Mouse (Mus musculus) forebrain, embryonic 11.5 days (tissue): ENCODE results near the gene Khk. TPM values are rescaled to one million over a fixed set of nuclear protein-coding genes. Genes with fewer than 3 reads are reported as not detected.
A peak's percentile ranks its signal among the peaks of the same experiment; 100 is the strongest.

ENCODE experiments used
- ATAC-seq: fragments of 200-750 bp; cut with Nextera tagmentation; replicated peaks from 2 replicates; pipeline ENCODE4 v1.8.0; 2017; ENCODE audit warnings: moderate TSS enrichment; ENCODE audit not compliant: low FRiP score
- DNase-seq: peaks from one replicate; pipeline ENCODE4 v3.0.0-alpha.2; 2017; ENCODE audit warnings: low spot score
- H3K27ac ChIP-seq: fragments of 300-500 bp; sonication (generic); 2 replicates; pipeline ENCODE4 v1.5.1; 2014; ENCODE audit warnings: low read depth, low read length
- H3K27me3 ChIP-seq: fragments of 300-500 bp; sonication (generic); 2 replicates; pipeline ENCODE4 v1.6.1; 2014; ENCODE audit warnings: mild to moderate bottlenecking, low read length, mixed read lengths; ENCODE audit not compliant: control insufficient read depth, insufficient read depth
- H3K36me3 ChIP-seq: fragments of 300-500 bp; sonication (generic); 2 replicates; pipeline ENCODE4 v1.6.1; 2014; ENCODE audit warnings: mild to moderate bottlenecking, low read length, moderate library complexity, mixed read lengths; ENCODE audit not compliant: control insufficient read depth, insufficient read depth
- H3K4me1 ChIP-seq: fragments of 300-500 bp; sonication (generic); replicated peaks from 2 replicates; pipeline ENCODE4 v1.6.1; 2014; ENCODE audit warnings: low read length, mixed read lengths; ENCODE audit not compliant: control insufficient read depth, insufficient read depth
- H3K4me2 ChIP-seq: fragments of 300-500 bp; sonication (generic); 2 replicates; pipeline ENCODE4 v1.6.1; 2014; ENCODE audit warnings: low read depth, mild to moderate bottlenecking, low read length, moderate library complexity, mixed read lengths; ENCODE audit not compliant: severe bottlenecking
- H3K4me3 ChIP-seq: fragments of 300-500 bp; sonication (generic); 2 replicates; pipeline ENCODE4 v1.5.1; 2014; ENCODE audit warnings: low read depth, low read length
- H3K9ac ChIP-seq: fragments of 300-500 bp; sonication (generic); 2 replicates; pipeline ENCODE4 v1.6.1; 2014; ENCODE audit warnings: low read length
- H3K9me3 ChIP-seq: fragments of 300-500 bp; sonication (generic); 2 replicates; pipeline ENCODE4 v1.6.1; 2016; ENCODE audit warnings: low read length, mixed read lengths; ENCODE audit not compliant: control insufficient read depth
- WGBS: fragments of 180-500 bp; shearing (Covaris S2); extraction: QIAGEN DNeasy Blood & Tissue Kit; methylation state at CpG from one replicate; pipeline ENCODE4 v1.1.7; 2014; 5-methylcytosine and 5-hydroxymethylcytosine counted together
- polyA plus RNA-seq: library from polyadenylated mRNA; unstranded; fragments of >200 nt; fragmentation: Nextera tagmentation; extraction: Ambion mirVana; gene quantifications from 2 replicates; pipeline ENCODE4 v1.2.1, GENCODE M21; 2014

Khk gene
- polyA plus RNA-seq, 1 experiment from 2014 or later: 7.1 TPM

DNA sequence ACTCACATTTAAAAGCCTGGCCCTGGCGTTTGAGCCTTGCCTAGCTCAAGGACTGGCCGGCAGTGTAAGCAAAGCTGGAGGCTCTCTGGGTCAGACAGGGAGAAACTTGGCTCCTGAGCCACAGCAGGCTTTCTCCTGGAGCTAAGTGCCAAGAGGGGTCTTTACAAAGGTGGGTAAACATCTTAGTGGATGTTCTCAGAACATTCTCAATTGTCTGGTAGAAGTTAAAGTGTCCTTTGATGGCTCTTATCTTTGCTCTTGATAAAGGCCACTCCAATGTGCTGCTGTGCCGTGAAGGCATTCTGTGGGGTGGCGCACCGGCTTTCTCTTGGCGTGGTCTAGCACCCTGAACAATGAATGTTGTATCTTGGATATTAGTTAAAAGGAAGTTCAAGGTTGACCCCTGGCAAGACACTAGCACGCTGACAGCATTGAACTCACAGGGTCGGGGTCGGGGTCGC is 1.4 kb downstream of the Khk start:
- Histone ChIP-seq H3K4me3 (no peak overlapping the region), H3K27me3 (no peaks in the 10 kb centered on the region), H3K27ac (no peak overlapping the region), H3K4me1 (peaks cover 10% of the 10 kb centered on the region), H3K4me2 (peak overlapping the region; percentile 77; the same call in 1 of the 2 replicates), H3K36me3 (no peaks in the 10 kb centered on the region), H3K9ac (no peak overlapping the region), H3K9me3 (no peaks in the 10 kb centered on the region)
- 75% methylated on average over 10 of the region's 10 CpGs for WGBS
- no peak for ATAC-seq
- DNase-seq: no peak

DNA sequence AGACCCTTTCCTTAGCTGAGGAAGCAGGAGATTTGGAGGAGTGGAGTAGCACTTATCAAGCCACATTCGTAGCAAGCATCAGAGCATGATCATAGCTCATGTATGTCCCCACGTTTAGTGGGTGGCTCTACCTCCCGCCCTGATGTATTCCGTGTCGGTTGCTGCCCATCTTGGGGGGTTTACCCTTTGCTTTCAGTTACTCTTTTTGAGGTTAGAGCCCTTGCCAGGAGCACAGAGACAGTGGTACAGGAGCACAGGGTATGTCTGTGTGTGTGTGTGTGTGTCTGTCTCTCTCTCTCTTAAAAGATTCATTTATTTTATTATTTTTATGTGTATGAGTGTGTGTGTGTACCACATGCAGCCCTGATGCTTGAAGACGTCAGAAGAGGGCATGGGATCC is 1.9 kb downstream of the Khk start:
- Histone ChIP-seq H3K4me2 (no peak overlapping the region), H3K4me3 (no peak overlapping the region)

DNA sequence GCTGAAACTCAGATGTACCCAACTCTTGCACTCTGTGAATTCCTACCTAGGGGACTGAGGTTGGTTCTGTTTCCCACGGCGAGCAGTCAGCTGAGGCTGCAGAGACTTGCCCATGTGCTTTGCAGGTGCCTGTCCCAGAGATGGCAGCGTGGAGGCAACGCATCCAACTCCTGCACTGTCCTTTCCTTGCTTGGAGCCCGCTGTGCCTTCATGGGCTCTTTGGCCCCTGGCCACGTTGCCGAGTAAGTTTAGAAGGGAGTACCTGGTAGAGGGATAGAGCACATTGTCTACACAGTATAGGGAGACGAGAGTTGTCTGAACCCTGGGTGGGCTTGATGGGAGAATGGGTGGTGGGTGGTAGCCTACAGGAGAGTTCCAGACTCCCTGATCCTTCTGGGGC is 3.4 kb downstream of the Khk start:
- ATAC-seq: no peak
- 86% methylated on average over 8 of the region's 8 CpGs for WGBS
- no peak for DNase-seq

More for the DNA sequence above, 1.9 kb downstream of the Khk start:
- DNase-seq (no peak), ATAC-seq (no peak)
- Histone ChIP-seq H3K27me3 (no peaks in the 10 kb centered on the region), H3K9me3 (no peaks in the 10 kb centered on the region), H3K27ac (no peak overlapping the region), H3K36me3 (no peaks in the 10 kb centered on the region), H3K4me1 (peaks cover 10% of the 10 kb centered on the region), H3K9ac (no peak overlapping the region)
- WGBS: 84% methylated on average over 6 of the region's 6 CpGs

DNA sequence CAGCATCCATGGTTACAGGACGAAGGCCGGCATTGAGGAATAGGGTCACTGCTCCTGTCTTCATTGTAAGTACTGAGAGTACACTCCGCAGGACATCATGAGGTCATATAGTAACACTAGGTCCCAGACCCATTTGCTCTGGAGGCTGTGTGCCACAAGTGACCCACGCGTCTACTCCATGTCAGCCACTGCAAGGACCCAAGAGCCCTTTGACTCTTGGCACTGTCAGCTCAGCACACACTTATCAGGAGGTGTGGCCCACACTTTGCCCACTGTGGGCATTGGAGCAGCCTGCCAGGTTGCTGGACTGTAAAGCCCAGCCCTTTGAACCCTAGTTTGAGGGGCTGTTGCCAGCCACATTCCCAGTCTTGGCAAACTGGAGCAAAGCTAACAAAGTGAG is 4.0 kb downstream of the Khk start:
- H3K9ac ChIP-seq: no peak overlapping the region
- H3K27me3 ChIP-seq: no peaks in the 10 kb centered on the region
- H3K27ac ChIP-seq: no peak overlapping the region
- H3K9me3 ChIP-seq: no peaks in the 10 kb centered on the region
- H3K36me3 ChIP-seq: no peaks in the 10 kb centered on the region
- H3K4me3 ChIP-seq: no peak overlapping the region
- H3K4me2 ChIP-seq: no peak overlapping the region
- ATAC-seq (no peak), DNase-seq (no peak)
- 96% methylated on average over 5 of the region's 5 CpGs for WGBS
- H3K4me1 ChIP-seq: peaks cover 10% of the 10 kb centered on the region

More for the DNA sequence above, 3.4 kb downstream of the Khk start:
- Histone ChIP-seq H3K27me3 (no peaks in the 10 kb centered on the region), H3K4me3 (no peak overlapping the region), H3K9ac (no peak overlapping the region), H3K9me3 (no peaks in the 10 kb centered on the region), H3K36me3 (no peaks in the 10 kb centered on the region), H3K4me2 (no peak overlapping the region), H3K27ac (no peak overlapping the region), H3K4me1 (peaks cover 10% of the 10 kb centered on the region)

DNA sequence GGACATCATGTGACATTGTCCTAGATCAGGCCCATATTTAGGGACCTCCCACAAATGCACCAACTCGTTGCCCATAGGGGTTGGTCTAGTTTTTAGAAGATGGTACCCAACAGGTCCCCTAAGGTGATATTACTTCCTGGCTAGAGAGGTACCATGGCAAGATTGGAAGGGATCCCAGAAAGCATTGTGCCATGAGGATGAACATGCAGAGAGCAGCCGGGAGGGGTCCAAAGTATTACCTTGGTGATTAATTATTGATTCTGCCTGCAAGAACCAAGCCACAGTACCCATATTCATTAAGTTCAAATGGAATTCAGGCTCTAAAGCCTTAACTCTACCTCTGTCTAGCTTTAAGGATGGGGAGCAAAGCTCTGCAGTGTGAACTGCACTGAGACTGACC is 4.8 kb downstream of the Khk start:
- Histone ChIP-seq H3K36me3 (no peaks in the 10 kb centered on the region), H3K4me1 (peaks cover 7% of the 10 kb centered on the region), H3K27me3 (no peaks in the 10 kb centered on the region), H3K4me3 (no peak overlapping the region), H3K27ac (no peak overlapping the region), H3K9me3 (no peaks in the 10 kb centered on the region), H3K9ac (no peak overlapping the region), H3K4me2 (no peak overlapping the region)
- DNase-seq (no peak), ATAC-seq (no peak)
- 81% methylated on average over 2 of the region's 2 CpGs for WGBS

DNA sequence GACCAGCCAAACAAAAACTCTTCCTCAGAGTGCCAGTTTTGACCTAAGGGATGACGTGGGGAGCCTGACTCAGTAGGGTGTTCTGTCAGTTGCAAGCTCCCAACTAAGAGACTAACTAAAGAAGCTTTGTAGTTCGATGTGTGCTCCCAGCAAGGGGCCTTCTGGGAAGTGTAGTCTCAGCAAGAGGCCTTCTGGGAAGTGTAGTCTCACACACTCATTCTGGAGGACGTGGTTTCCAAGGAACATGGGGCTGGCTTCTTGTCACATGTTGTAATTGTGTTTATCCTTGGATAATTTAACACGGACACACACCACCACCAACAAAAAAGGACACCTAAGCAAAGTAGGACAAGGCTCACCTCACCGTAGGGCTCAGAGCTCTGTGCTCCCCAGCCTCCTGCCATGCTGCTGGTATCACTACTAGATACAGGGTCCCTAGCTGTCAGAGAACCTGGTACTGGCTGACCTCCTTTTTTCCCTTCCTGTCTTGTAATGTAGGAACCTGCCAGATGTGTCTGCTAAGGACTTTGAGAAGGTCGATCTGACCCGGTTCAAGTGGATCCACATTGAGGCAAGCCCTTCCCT is 6.8 kb downstream of the Khk start:
- DNase-seq: no peak
- H3K4me2 ChIP-seq: peak overlapping the region; percentile 27; the same call in 1 of the 2 replicates
- 0 out of 2 replicates have a peak, but pooled peaks have one; percentile 53 for ATAC-seq
- H3K4me1 ChIP-seq: no peaks in the 10 kb centered on the region
- H3K4me3 ChIP-seq: no peak overlapping the region
- H3K9me3 ChIP-seq: no peaks in the 10 kb centered on the region
- WGBS: 45% methylated on average over 7 of the region's 7 CpGs
- no peaks in the 10 kb centered on the region for H3K36me3 ChIP-seq
- no peak overlapping the region for H3K9ac ChIP-seq
- H3K27me3 ChIP-seq: no peaks in the 10 kb centered on the region
- no peak overlapping the region for H3K27ac ChIP-seq

DNA sequence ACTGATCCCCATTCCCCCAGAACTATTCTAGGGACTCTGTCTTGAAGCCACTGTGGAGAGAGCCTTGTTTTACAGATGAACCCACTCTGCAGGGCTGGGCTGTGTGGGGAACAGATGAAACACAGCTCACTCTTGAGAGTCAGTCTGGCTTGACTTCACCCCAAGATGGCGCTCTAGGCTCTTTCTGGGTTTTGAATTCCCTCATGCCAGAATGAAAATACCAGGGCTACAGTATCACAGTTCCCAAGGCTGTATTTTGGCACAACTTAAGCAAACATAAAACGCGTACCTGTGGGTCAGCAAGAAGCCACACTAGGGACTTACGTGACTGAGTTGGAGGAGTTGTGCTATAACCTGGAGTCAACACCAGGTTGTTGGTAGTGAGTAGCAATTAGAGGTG is 8.9 kb downstream of the Khk start:
- no peak overlapping the region for H3K27ac ChIP-seq
- H3K9ac ChIP-seq: no peak overlapping the region
- H3K4me1 ChIP-seq: no peaks in the 10 kb centered on the region
- no peaks in the 10 kb centered on the region for H3K36me3 ChIP-seq
- H3K4me3 ChIP-seq: no peak overlapping the region
- ATAC-seq (0 out of 2 replicates have a peak, but pooled peaks have one; percentile 27), DNase-seq (no peak)
- 48% methylated on average over 4 of the region's 4 CpGs for WGBS
- no peak overlapping the region for H3K4me2 ChIP-seq
- H3K27me3 ChIP-seq: no peaks in the 10 kb centered on the region
- H3K9me3 ChIP-seq: no peaks in the 10 kb centered on the region

DNA sequence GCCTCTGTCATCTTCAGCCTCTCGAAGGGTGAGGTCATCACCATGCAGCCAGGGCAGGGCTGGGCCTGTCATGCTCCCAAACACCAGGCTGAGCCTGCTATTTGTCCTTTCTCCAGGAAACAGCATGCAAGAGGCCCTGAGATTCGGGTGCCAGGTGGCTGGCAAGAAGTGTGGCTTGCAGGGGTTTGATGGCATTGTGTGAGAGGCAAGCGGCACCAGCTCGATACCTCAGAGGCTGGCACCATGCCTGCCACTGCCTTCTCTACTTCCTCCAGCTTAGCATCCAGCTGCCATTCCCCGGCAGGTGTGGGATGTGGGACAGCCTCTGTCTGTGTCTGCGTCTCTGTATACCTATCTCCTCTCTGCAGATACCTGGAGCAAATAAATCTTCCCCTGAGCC is 9.6 kb downstream of the Khk start:
- H3K27me3 ChIP-seq: no peaks in the 10 kb centered on the region
- no peak overlapping the region for H3K4me2 ChIP-seq
- H3K4me3 ChIP-seq: no peak overlapping the region
- H3K4me1 ChIP-seq: no peaks in the 10 kb centered on the region
- no peaks in the 10 kb centered on the region for H3K36me3 ChIP-seq
- DNase-seq (no peak), ATAC-seq (no peak)
- no peak overlapping the region for H3K27ac ChIP-seq
- no peak overlapping the region for H3K9ac ChIP-seq
- H3K9me3 ChIP-seq: no peaks in the 10 kb centered on the region
- 87% methylated on average over 6 of the region's 6 CpGs for WGBS

DNA sequence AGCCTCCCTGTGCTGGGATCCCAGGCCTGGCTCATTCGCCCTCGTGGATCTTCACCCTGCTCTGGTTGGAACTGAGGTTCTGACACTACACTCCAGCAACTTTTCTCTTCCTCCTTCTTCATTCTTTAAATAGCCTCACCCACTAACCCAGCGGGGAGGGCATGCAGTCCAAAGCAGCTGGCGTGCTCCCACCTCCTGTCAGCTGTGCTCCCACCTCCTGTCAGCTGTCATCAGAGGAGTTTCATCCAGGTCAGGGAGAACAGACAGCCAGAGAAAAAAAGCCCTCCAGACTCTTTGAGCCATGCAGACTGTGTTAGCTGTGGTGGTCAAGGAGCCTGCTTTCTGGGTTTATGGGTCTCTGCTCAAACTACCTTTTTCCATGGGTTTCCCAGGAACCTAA is 10.1 kb downstream of the Khk start:
- no peak overlapping the region for H3K4me2 ChIP-seq
- H3K27ac ChIP-seq: no peak overlapping the region
- WGBS: 86% methylated on average over 4 of the region's 4 CpGs
- H3K4me3 ChIP-seq: no peak overlapping the region
- H3K4me1 ChIP-seq: no peaks in the 10 kb centered on the region
- no peak overlapping the region for H3K9ac ChIP-seq
- no peaks in the 10 kb centered on the region for H3K9me3 ChIP-seq
- no peaks in the 10 kb centered on the region for H3K27me3 ChIP-seq
- H3K36me3 ChIP-seq: no peaks in the 10 kb centered on the region
- no peak for DNase-seq
- ATAC-seq: no peak
